Mouse (Mus musculus) CH12.LX (cell line): ENCODE data around the gene Nsmf. TPM values are rescaled to one million over a fixed set of nuclear protein-coding genes. Genes with fewer than 3 reads are reported as not detected.

Source experiments
- DNase-seq: peaks from one replicate; pipeline ENCODE4 v3.0.0-alpha.2; 2013; ENCODE audit errors: extremely low read depth
- H3K27ac ChIP-seq: 2 replicates; pipeline ENCODE4 v1.5.1; 2012; ENCODE audit warnings: low read depth, mild to moderate bottlenecking, control low read depth, moderate library complexity; ENCODE audit not compliant: insufficient read depth
- H3K27me3 ChIP-seq: replicated peaks from 2 replicates; pipeline ENCODE3; 2012; ENCODE audit warnings: inconsistent platforms
- H3K36me3 ChIP-seq, 2 experiments: replicated peaks in 1 of 2; 2 replicates each; pipeline versions ENCODE3 to v1.6.1; 2012; ENCODE audit warnings: inconsistent platforms in 1 of 2, low read length in 1 of 2, mild to moderate bottlenecking in 1 of 2, mixed read lengths in 1 of 2, moderate library complexity in 1 of 2; ENCODE audit not compliant: control insufficient read depth in 1 of 2, insufficient read depth in 1 of 2
- H3K4me1 ChIP-seq, 2 experiments: 2 replicates each; pipeline ENCODE4 v1.6.1; 2012; ENCODE audit warnings: inconsistent platforms in 1 of 2, moderate library complexity in 1 of 2; ENCODE audit not compliant: insufficient read depth in 2 of 2, control insufficient read depth in 1 of 2
- H3K4me2 ChIP-seq: 2 replicates; pipeline ENCODE4 v1.6.1; 2012; ENCODE audit warnings: low read depth, mild to moderate bottlenecking, control low read depth; ENCODE audit not compliant: poor library complexity, insufficient read depth, severe bottlenecking
- H3K4me3 ChIP-seq, 3 experiments: fragments of 150-350 bp in 1 of 3; sonication (generic) in 1 of 3; replicated peaks in 1 of 3; 2 replicates each; pipeline versions ENCODE3 to v1.5.1; 2011 to 2012; ENCODE audit warnings: low read depth in 2 of 3, low read length in 2 of 3, mild to moderate bottlenecking in 2 of 3, moderate library complexity in 2 of 3, control low read depth in 1 of 3, improper control_type of control experiment in 1 of 3, inconsistent platforms in 1 of 3, mixed read lengths in 1 of 3; ENCODE audit not compliant: poor library complexity in 1 of 3
- H3K79me2 ChIP-seq: replicated peaks from 2 replicates; pipeline ENCODE4 v1.6.1; 2012; ENCODE audit warnings: mild to moderate bottlenecking, moderate library complexity; ENCODE audit not compliant: control insufficient read depth, poor library complexity, insufficient read depth, severe bottlenecking; ENCODE audit errors: extremely low read depth
- H3K9ac ChIP-seq: 2 replicates; pipeline ENCODE4 v1.6.1; 2012; ENCODE audit warnings: low read depth, mild to moderate bottlenecking, control low read depth, moderate library complexity; ENCODE audit not compliant: insufficient read depth
- H3K9me3 ChIP-seq: replicated peaks from 2 replicates; pipeline ENCODE3; 2012; ENCODE audit warnings: low read length, inconsistent platforms, mixed read lengths
- CHD1 ChIP-seq: IDR thresholded peaks from 2 replicates; pipeline ENCODE4 v1.6.1; 2012; ENCODE audit warnings: low read depth, low read length, improper control_type of control experiment, inconsistent platforms
- CHD2 ChIP-seq: IDR thresholded peaks from 2 replicates; pipeline ENCODE4 v1.6.1; 2011; ENCODE audit warnings: low read length, improper control_type of control experiment
- CTCF ChIP-seq, 2 experiments: IDR thresholded peaks in 1 of 2; conservative IDR thresholded peaks in 1 of 2; 2 replicates each; pipeline ENCODE4 v1.5.1; 2011 to 2012; ENCODE audit warnings: low read depth in 2 of 2, low read length in 2 of 2, improper control_type of control experiment in 1 of 2, inconsistent platforms in 1 of 2, mild to moderate bottlenecking in 1 of 2, moderate library complexity in 1 of 2
- GABPA ChIP-seq: IDR thresholded peaks from 2 replicates; pipeline ENCODE4 v1.6.1; 2012; ENCODE audit warnings: low read depth, low read length, improper control_type of control experiment, inconsistent platforms; ENCODE audit not compliant: insufficient replicate concordance
- IRF4 ChIP-seq: IDR thresholded peaks from 2 replicates; pipeline ENCODE4 v1.6.1; 2014; ENCODE audit warnings: low read depth, mild to moderate bottlenecking, inconsistent platforms, low read length, improper control_type of control experiment
- JUN ChIP-seq: IDR thresholded peaks from 2 replicates; pipeline ENCODE4 v1.6.1; 2011; ENCODE audit warnings: low read depth, mild to moderate bottlenecking, low read length, improper control_type of control experiment, moderate library complexity; ENCODE audit not compliant: insufficient read depth
- JUND ChIP-seq: conservative IDR thresholded peaks from 2 replicates; pipeline ENCODE4 v1.6.1; 2011; ENCODE audit warnings: low read depth, low read length, improper control_type of control experiment
- MAFK ChIP-seq: IDR thresholded peaks from 2 replicates; pipeline ENCODE4 v1.6.1; 2011; ENCODE audit warnings: low read length, improper control_type of control experiment; ENCODE audit not compliant: insufficient replicate concordance
- MAX ChIP-seq: IDR thresholded peaks from 2 replicates; pipeline ENCODE4 v1.6.1; 2011; ENCODE audit warnings: low read length, improper control_type of control experiment
- MEF2A ChIP-seq: IDR thresholded peaks from 2 replicates; pipeline ENCODE4 v1.6.1; 2014; ENCODE audit warnings: low read depth, mild to moderate bottlenecking, inconsistent platforms, low read length, improper control_type of control experiment, borderline replicate concordance
- MXI1 ChIP-seq: IDR thresholded peaks from 2 replicates; pipeline ENCODE4 v1.6.1; 2011; ENCODE audit warnings: mild to moderate bottlenecking, low read depth, low read length, improper control_type of control experiment
- NELFE ChIP-seq: IDR thresholded peaks from 2 replicates; pipeline ENCODE4 v1.6.1; 2011; ENCODE audit warnings: low read depth, low read length, improper control_type of control experiment
- RAD21 ChIP-seq: IDR thresholded peaks from 2 replicates; pipeline ENCODE4 v1.6.1; 2011; ENCODE audit warnings: low read depth, mild to moderate bottlenecking, low read length, improper control_type of control experiment, moderate library complexity
- RCOR1 ChIP-seq: conservative IDR thresholded peaks from 2 replicates; pipeline ENCODE4 v1.6.1; 2012; ENCODE audit warnings: low read depth, mild to moderate bottlenecking, inconsistent platforms, low read length, improper control_type of control experiment
- SIN3A ChIP-seq: IDR thresholded peaks from 2 replicates; pipeline ENCODE4 v1.6.1; 2012; ENCODE audit warnings: low read length, improper control_type of control experiment, inconsistent platforms
- SMC3 ChIP-seq: IDR thresholded peaks from 2 replicates; pipeline ENCODE4 v1.6.1; 2011; ENCODE audit warnings: low read depth, low read length, improper control_type of control experiment
- TBP ChIP-seq: conservative IDR thresholded peaks from 2 replicates; pipeline ENCODE4 v1.6.1; 2011; ENCODE audit warnings: low read depth, low read length, improper control_type of control experiment
- TCF12 ChIP-seq: IDR thresholded peaks from 2 replicates; pipeline ENCODE4 v1.6.1; 2014; ENCODE audit warnings: low read depth, mild to moderate bottlenecking, inconsistent platforms, low read length, improper control_type of control experiment
- UBTF ChIP-seq: IDR thresholded peaks from 2 replicates; pipeline ENCODE4 v1.6.1; 2012; ENCODE audit warnings: low read depth, mild to moderate bottlenecking, inconsistent platforms, low read length, improper control_type of control experiment, moderate library complexity
- USF1 ChIP-seq: IDR thresholded peaks from 2 replicates; pipeline ENCODE4 v1.6.1; 2014; ENCODE audit warnings: low read depth, mild to moderate bottlenecking, inconsistent platforms, low read length, improper control_type of control experiment
- ZC3H11A ChIP-seq: IDR thresholded peaks from 2 replicates; pipeline ENCODE4 v1.6.1; 2012; ENCODE audit warnings: low read depth, mild to moderate bottlenecking, inconsistent platforms, low read length, improper control_type of control experiment
- ZNF384 ChIP-seq: IDR thresholded peaks from 2 replicates; pipeline ENCODE4 v1.6.1; 2012; ENCODE audit warnings: low read depth, low read length, improper control_type of control experiment, inconsistent platforms
- dilution Hi-C: fragments of 300-500 bp; cut with MboI; formaldehyde crosslinking; loops from 2 replicates; pipeline ENCODE4 v1.14.3; 2020; ENCODE audit warnings: low sequenced_read_pairs; ENCODE audit not compliant: extremely low pct_unique_long_range_greater_than_20kb, extremely low pct_ligation_motif_present
- in situ Hi-C: fragments of 300-500 bp; cut with MboI; formaldehyde crosslinking; loops from 3 replicates; pipeline ENCODE4 v1.14.3; 2019; ENCODE audit warnings: low sequenced_read_pairs, low pct_ligation_motif_present, low pct_unique_long_range_greater_than_20kb, mixed read lengths
- polyA plus RNA-seq: library from polyadenylated mRNA; unstranded; fragments of >175 nt; gene quantifications from 2 replicates; pipeline ENCODE4 v1.2.1, GENCODE M21; 2012; ENCODE audit warnings: low read depth; ENCODE audit not compliant: insufficient read length
- total RNA-seq, 2 experiments: library from RNA; depleted of rRNA; stranded (reverse); fragments of 300-350 nt in 1 of 2; fragments of >200 nt in 1 of 2; gene quantifications; 2 replicates each; pipeline ENCODE4 v1.2.3; 2012 to 2014

Nsmf gene
- total and polyA plus RNA-seq, 3 experiments: 11.6 to 12.0 (median 11.7) TPM

GRCm38 (mm10) chr2:25069537-25069936 is 15.4 kb downstream of the Nsmf start:
- H3K4me3 ChIP-seq: no peak overlapping the region
- no peak for TF ChIP-seq CTCF (conservative IDR thresholded peaks at IDR 0.05 in 1 of 2, IDR thresholded peaks at IDR 0.05 in 1 of 2; ENCODE audit: low read depth in 2 of 2, low read length in 2 of 2)
- no peak for TF ChIP-seq RAD21
- no peak for TF ChIP-seq JUN
- no peak for TF ChIP-seq CHD1
- TF ChIP-seq ZNF384: no peak
- TF ChIP-seq NELFE: no peak
- no peak for TF ChIP-seq ZC3H11A
- no peak for TF ChIP-seq GABPA
- TF ChIP-seq MAX: no peak
- no peak for TF ChIP-seq MAFK
- TF ChIP-seq SMC3: no peak
- no peak for TF ChIP-seq UBTF
- TF ChIP-seq MXI1: no peak
- TF ChIP-seq CHD2: no peak
- TF ChIP-seq TCF12: no peak
- TF ChIP-seq MEF2A: no peak
- no peaks in the 10 kb centered on the region for H3K27me3 ChIP-seq
- no peaks in the 10 kb centered on the region for H3K79me2 ChIP-seq
- dilution Hi-C loops: no loop called here
- no peaks in the 10 kb centered on the region for H3K36me3 ChIP-seq
- H3K4me2 ChIP-seq: no peak overlapping the region
- H3K4me1 ChIP-seq: peaks cover 2 to 16% of the 10 kb centered on the region in 2 experiments; a peak in 2 of 4 replicates
- in situ Hi-C loops: no loop called here
- DNase-seq: no peak
- H3K9me3 ChIP-seq: no peaks in the 10 kb centered on the region
- H3K27ac ChIP-seq: no peak overlapping the region
- no peak overlapping the region for H3K9ac ChIP-seq

- Histone ChIP-seq H3K27ac (no peak overlapping the region), H3K79me2 (no peaks in the 10 kb centered on the region), H3K9me3 (no peaks in the 10 kb centered on the region), H3K4me3 (no peak overlapping the region), H3K4me2 (no peak overlapping the region), H3K4me1 (peaks cover 0 to 12% of the 10 kb centered on the region in 2 experiments; a peak in 2 of 4 replicates), H3K9ac (no peak overlapping the region), H3K36me3 (no peaks in the 10 kb centered on the region), H3K27me3 (no peaks in the 10 kb centered on the region)
- dilution Hi-C loops: no loop called here
- TF ChIP-seq USF1 (no peak), CTCF (conservative IDR thresholded peaks at IDR 0.05 in 1 of 2, IDR thresholded peaks at IDR 0.05 in 1 of 2; ENCODE audit: low read depth in 2 of 2, low read length in 2 of 2) (peak in 1 of 2 experiments; percentile 70; a peak in 2 of 4 replicates), MAX (no peak), SMC3 (peak; percentile 68), JUND (no peak), SIN3A (no peak), RCOR1 (no peak), IRF4 (no peak), RAD21 (peak; percentile 58), TBP (no peak)
- in situ Hi-C loops: no loop called here
- peak; percentile 30 for DNase-seq
Observed at GRCm38 (mm10) chr2:25072398-25072797, 18.2 kb downstream of the Nsmf start.
